Mouse (Mus musculus): ENCODE results near the gene Clrn3.

GRCm38 (mm10) chr7:135479322-135479880 lies 49.1 kb downstream of the Clrn3 start:
- no peak for TF ChIP-seq POLR2A (IDR thresholded peaks at IDR 0.05; ENCODE audit: low read depth, low read length)
- TF ChIP-seq CTCF (conservative IDR thresholded peaks at IDR 0.05; ENCODE audit: insufficient read depth, insufficient read length, low read depth, low read length): no peak
